Mouse (Mus musculus): ENCODE measurements around the gene Otud3.
"Not testable (repeated sequence)": the region's sequence is repeated elsewhere in the genome, so short reads cannot be mapped to it uniquely, and the experiment has no call there.

Otud3 gene

GRCm38 (mm10) chr4:138892655-138893054 lies 21.1 kb downstream of the Otud3 start:
- no peak for DNase-seq (ENCODE audit: low spot score)

DNA sequence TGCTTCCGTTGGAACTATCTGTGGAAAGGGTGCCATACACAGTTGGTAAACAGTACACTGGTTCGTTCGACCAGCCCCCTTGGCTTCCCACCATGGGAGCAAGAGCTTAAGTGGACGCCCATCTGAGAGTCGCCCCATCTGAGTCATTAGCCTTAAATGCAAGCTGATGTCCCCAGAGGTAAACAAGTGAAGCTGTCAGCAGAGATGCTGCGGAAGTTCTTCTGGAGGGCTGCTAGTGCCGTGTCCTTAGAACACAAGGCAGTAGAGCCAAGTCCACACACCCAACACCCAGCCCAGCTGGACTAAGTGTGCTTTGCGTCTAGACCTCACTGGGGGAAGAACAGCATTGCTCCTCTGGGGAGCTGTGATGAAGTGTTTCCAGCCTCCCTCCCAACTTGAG lies 24.1 kb downstream of the Otud3 start:
- no peak for DNase-seq (ENCODE audit: low spot score)

DNA sequence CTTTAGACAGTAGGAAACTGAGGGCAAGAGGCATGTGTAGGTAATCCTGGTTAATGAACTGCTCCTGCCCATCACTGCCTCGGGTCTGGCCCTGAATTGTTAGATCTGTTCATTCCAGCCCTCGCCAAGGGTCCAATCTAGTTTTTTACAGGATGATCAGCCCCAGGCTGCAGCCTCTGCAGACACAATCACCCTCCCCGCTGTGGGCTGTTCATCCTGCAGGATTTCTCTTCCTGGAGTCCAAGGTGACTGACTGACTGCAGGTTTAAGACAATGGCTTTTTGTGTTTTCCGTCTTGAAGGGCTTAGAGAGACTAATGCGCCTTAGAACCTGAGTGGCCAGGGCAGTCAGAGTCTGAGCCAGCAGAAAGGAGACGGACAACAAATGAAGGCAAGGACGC lies 24.6 kb downstream of the Otud3 start:
- no peak for DNase-seq (ENCODE audit: low spot score)

DNA sequence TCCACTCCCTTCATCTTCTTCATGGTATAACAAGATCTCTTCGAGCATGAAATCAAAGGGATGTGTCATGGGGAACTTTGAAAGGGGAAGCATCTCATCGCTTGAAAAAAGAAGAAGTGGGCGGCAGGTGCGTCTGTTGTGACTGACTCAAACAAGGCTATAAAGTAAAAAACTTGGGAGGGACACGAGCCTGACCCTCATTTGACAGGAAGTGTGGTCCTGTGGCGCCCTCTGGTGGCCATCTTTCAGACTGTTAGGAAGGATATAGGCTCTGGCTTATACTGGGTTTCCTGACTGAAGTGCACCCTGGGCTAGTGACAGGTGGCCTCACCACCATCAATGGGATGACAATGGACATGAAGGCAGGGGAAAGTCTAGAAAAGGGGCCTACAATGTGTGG lies 29.5 kb downstream of the Otud3 start:
- peak; percentile 49 for DNase-seq (ENCODE audit: low spot score)

DNA sequence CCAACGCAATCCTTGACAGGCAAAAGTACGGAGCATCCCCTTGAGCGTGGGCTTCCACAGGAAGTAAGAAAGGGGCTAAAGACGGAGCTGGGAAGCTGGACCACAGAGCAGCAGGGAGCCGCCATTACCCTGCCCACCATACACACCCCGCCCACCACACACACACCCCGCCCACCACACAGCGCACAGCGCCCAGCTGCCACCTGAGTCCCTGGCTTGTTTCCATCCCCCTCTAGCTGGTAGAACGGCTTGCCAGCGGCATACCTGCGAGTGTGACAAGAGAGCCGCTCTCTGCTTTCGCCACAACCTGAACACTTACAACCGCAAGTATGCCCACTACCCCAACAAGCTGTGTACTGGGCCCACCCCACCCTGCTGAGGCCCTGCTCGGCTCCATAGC lies 31.6 kb downstream of the Otud3 start:
- DNase-seq (ENCODE audit: low spot score): no peak

DNA sequence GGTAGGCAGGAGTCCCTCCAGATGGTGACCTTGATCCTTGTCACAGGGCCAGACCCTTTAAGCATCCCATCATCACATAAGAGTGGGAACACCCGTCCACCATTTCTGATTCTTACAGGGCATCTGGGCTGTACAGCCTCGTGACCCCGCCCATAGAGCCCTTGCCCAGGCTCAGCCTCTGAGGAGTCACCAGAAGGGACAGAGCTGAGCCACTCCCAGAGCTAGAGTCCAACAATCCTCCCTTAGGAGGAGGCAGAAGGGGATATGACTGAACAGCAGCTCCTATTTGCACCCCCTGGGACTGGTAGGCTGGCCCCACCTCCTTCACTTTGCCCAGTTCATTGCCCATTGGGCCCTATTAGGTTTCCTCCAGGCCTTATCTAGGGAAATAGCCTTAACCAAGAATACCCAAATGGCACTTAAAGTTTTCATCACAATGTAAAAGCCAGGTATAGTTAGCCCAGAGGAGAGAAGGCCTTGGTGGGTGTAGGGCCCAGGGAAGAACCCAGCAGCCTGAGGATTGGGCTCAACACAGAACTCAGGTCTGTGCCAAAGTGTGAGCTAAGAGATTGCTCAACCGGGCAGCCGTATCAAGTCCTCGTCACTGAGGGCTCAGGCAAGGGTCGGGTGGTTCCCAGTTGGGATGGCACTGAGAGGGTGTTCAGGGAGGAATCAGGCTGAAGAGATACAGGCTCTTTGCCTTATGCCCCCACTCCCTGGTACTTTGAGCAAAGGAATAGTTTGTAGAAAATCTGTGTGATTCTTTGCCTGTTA lies 32.7 kb downstream of the Otud3 start:
- DNase-seq (ENCODE audit: low spot score): no peak

DNA sequence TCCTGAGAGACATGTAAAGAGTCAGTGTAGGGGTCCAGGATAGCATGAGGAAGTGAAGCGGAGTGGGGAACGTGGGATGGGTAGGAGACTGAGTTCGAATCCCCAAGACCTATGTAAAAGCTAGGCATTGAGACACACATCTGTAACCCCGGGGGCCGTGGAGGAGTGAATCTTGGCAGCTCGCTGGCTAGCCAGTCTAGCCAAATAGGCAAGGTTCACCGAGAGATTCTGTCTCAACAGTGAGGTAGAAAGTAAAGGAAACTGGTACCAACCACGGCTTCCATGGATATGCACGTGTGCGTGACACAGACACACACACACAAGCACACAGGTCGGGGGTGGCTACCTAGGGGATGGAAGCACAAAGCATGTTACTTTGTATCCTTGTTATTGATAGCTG lies 33.9 kb downstream of the Otud3 start:
- DNase-seq (ENCODE audit: low spot score): no peak

DNA sequence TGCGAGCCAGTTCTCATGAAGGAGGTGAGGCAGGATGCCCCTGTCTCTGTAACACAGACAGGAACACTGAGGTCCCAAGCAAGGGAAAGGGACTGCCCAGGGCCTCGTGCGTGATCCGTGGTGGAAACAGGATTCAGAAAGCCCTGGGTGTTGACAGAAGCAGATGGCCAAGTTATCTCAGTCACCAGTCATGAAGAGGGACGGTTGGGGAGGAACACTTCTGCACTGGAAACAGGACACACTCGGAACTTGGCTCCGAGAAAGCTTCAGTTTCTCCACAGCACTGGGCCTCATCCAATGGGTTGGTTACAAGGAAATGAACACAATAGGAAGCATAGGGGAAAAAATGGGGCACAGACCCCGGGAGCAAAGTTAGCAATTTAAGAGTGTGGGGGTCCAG lies 35.0 kb downstream of the Otud3 start:
- DNase-seq (ENCODE audit: low spot score): no peak

- no peak for DNase-seq (ENCODE audit: low spot score)
These were observed 36.0 kb downstream of the Otud3 start, which contains the start of gene Pla2g2e for GRCm38 (mm10) chr4:138877731-138878130. TSS of gene Pla2g2e (plus strand) at chr4:138877942.

DNA sequence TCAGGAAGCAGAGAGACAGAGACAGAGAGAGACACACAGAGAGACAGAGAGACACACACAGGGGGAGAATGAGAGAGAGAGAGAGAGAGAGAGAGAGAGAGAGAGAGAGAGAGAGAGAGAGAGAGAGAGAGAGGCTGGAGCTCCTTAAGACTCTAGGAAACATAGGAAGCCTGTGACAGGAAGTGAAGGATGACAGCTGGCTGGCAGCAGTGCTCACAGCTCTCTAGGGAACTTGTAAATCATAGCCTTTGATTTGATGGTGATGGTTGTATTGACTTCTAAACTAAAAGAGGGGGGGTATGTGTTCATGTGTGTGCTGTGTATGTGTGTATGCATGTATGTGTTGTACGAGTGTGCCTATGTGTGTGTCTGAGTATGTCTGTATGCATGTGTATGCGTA lies 37.8 kb downstream of the Otud3 start:
- DNase-seq (ENCODE audit: low spot score): no peak

DNA sequence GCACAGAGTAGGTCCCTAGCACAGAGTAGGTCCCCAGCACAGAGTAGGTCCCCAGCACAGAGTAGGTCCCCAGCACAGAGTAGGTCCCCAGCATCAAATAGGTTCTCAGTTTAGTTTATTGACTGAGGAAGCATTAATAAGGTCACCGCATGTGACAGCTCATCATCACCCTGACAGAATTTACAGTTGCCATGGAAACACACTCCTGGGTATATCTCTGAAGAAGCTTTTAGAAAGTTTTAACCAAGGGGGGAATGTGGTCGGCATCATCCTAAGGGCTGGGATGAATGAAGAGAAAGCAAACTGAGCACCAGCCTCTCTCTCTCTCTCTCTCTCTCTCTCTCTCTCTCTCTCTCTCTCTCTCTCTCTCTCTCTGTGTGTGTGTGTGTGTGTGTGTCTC lies 38.5 kb downstream of the Otud3 start:
- not testable (repeated sequence) for DNase-seq (ENCODE audit: low spot score)

GRCm38 (mm10) chr4:138873864-138874263 lies 39.9 kb downstream of the Otud3 start, which contains the start of gene Gm13030:
TSS of gene Gm13030 (minus strand) at chr4:138873964.
- no peak for DNase-seq (ENCODE audit: low spot score)

- DNase-seq (ENCODE audit: low spot score): no peak
These were observed 45.1 kb downstream of the Otud3 start for GRCm38 (mm10) chr4:138868666-138869065.

- DNase-seq (ENCODE audit: low spot score): peak; percentile 36
These were observed 47.3 kb downstream of the Otud3 start for GRCm38 (mm10) chr4:138866413-138866812.

GRCm38 (mm10) chr4:138865991-138866390 lies 47.8 kb downstream of the Otud3 start:
- DNase-seq (ENCODE audit: low spot score): no peak

DNA sequence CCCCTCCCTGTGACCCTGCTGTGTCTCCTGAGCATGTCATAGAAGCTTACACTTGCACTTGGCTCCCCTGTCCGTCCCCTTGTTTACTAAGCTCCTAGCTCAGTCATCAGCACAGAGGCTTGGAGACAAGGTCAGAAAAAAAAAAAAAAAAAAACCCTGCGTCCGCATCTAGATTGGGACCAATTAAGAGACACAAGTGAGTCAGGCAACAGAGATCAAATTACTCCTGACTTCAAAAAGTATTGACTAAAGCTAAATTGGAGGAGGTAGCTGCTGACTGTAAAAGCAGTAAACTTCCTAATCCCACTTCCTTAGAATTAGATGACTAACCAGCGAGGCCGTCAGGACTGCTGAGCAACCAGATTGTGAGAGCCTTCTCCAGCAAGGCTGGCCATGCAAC lies 48.7 kb downstream of the Otud3 start:
- DNase-seq (ENCODE audit: low spot score): no peak

GRCm38 (mm10) chr4:138863344-138863998 lies 50.3 kb downstream of the Otud3 start, which contains the start of gene Pla2g5:
TSS of gene Pla2g5 (minus strand) at chr4:138863482.
- no peak for DNase-seq (ENCODE audit: low spot score)

DNA sequence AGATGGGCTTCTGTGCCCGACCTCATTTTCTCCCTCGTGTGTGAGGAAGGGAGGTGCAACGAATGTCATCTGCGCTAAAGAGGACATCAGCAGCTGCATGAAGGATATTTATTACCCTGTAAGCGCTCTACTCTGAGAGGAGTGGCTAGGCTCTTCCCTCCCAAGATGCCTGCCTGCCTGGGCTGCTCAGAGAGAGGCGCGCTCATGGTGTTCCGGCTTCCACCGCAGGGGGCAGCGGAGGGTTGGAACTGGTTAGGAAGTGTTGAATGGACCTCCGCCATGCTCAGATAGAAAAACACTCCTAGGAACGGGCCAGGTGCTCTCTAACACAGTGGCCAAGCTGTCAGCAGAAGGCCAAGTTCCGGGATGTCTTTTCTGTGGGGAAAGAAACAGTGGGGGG lies 54.0 kb downstream of the Otud3 start:
- DNase-seq (ENCODE audit: low spot score): no peak

DNA sequence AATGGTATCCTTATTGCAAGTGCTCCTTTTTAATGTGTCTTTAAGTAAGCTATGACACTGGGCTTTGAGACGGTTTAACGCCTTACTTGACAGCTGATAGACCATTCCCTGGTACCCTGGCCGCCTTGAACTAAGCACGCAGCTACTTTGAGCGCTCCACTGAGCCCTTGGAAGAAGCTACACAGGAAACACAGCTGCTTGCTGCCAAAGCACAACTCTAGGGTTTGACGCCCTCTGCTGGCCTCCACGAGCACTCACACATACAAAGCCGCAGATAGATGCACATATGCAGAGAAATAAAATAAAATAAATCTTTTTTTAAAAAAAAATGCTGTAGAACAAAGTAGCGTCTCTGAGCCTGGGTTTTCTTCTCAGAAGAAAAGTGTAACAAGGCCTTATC lies 54.5 kb downstream of the Otud3 start:
- DNase-seq (ENCODE audit: low spot score): no peak

- DNase-seq (ENCODE audit: low spot score): no peak
These were observed 55.3 kb downstream of the Otud3 start for GRCm38 (mm10) chr4:138858446-138858845.

DNA sequence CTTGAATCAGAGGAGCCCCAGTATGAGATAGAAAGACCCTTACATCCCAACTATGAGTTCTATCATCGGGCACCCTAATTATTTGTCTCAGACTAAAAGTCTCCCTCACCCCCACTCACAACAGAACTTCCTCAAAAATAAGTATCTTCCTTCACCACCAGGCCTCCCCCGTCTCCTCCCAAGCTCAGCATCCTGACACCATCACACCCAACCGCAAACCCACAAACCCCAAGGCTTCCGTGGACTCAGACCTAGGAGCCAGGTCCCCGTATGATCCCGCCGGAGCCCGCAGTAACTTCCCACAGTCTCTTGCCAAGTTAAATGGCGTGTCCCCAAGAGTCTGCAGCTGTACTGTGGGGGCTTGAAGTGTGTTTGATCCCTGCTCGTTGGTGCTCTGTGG lies 56.2 kb downstream of the Otud3 start:
- DNase-seq (ENCODE audit: low spot score): no peak

- DNase-seq (ENCODE audit: low spot score): no peak
These were observed 57.3 kb downstream of the Otud3 start for GRCm38 (mm10) chr4:138856491-138856890.

DNA sequence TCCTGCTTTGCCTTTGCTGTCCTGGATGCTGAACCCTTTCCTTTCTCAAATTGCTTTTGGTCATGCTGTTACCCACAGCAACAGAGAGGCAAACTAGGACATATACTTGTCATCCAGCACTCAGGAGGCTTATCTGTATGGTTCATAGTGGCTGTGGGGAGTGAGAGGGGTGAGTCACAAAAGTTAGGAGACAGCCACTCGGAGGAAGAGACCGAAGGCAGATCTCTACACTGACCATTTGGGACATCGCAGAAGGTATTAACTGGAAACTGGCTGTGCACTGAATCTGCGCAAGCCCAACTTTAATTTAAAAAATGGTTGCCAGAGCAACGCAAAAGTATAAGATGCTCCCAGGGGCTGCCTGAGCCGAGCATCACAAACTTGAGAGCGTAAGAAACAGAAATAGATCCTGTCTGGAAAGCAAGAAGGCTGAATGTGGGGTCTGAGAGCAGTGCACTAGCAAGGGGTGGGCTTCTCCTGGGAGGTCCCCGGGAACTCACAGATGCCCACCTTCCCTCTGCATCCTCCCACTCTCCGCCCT lies 58.6 kb downstream of the Otud3 start:
- no peak for DNase-seq (ENCODE audit: low spot score)

Measured in ovary, adult 18-20 months (tissue).